Mouse (Mus musculus): ENCODE results near the gene Mybpc1. TPM values are rescaled to one million over a fixed set of nuclear protein-coding genes. Genes with fewer than 3 reads are reported as not detected.

Mybpc1 gene
- polyA plus RNA-seq (2012; rRNA removed): 0.12 and 1.8 TPM in 2 replicates

DNA sequence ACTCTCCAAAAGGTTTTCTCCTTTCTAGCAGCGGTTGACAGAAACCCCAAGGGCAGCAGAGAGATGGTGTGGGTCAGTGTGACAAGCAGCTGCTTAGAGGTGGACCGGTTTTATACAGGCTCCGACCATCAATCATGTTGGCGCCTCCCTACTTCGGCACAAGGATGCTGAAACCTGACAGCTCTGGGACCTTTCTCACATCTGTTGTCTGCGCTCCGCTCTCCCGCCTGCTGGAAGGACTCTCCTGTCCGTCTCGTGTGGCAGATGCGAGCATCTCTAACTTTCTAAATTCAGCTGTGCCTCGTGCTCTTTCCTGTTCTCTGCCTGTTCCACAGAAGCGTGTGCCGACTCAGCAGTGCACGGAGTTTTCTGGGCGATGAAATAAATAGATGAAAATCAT is at the start of gene Mybpc1:
Gene Mybpc1, minus strand, starts transcription at position 210 of the 400 bp plus-strand sequence.

DNA sequence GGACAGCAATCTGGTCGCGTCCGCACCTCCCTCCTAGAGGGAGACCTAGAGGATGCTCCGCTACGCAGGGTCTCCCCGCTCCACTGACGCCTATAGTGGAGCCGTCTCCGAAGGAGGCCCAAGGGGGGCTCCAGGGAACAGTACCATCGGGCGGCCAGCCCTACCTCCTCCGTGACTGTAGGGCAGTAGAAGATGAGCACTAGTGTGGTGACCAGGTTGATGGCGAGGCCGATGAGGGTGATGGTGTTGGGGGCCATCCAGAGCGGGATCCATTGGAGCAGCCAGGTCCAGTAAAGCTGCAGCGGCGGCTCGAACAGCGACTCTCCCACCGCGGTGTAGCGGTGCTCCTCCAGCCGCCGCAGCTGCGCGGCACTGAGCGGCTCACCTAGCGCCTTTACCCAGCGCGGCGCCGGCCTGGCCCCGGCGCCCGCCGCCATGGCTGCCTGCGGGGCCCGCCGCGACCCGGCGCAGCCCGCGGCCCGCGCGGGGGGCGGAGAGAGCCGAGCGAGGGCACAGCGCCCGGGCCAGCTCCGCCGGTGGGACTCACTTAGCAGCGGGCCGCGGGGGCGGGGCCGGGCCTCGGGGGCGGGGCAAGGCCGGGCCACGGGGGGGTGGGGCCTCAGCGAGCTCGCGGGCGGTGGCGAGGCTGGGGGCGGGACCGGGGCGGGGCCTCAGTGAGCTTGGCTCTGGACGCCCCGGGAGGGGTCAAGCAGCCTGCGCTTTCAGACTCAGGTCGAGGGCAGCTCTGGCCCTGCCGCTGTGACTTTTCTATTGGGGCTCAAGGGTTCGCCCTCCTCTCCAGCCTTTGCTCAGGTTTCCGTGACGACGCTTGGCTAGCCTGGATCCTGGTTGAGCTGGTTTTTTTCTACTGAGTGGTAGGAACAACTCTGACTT is 101.3 kb downstream of the Mybpc1 start, which contains the start of gene Chpt1:
Gene Chpt1, minus strand, starts transcription at position 653 of the 894 bp plus-strand sequence.

Other genes with a start within 250 kb of the Mybpc1 start
- gene Dram1, start 226.1 kb downstream of the Mybpc1 start, polyA plus RNA-seq (2012; rRNA removed): 0.85 and 1.4 TPM in 2 replicates
- 4.7 and 5.2 TPM in 2 replicates for gene Gnptab, start 226.0 kb downstream of the Mybpc1 start, polyA plus RNA-seq (2012; rRNA removed)
- gene Sycp3, start 145.6 kb downstream of the Mybpc1 start, polyA plus RNA-seq (2012; rRNA removed): 0.02 TPM in 2 replicates
- 0.69 and 1.1 TPM in 2 replicates for gene Chpt1, start 101.1 kb downstream of the Mybpc1 start, polyA plus RNA-seq (2012; rRNA removed)
- 3.0 and 5.4 TPM in 2 replicates for gene Spic, start 79.9 kb upstream of the Mybpc1 start, polyA plus RNA-seq (2012; rRNA removed)
- gene Arl1, start 125.7 kb upstream of the Mybpc1 start, polyA plus RNA-seq (2012; rRNA removed): 26.0 and 29.6 TPM in 2 replicates
- gene Utp20, start 221.7 kb upstream of the Mybpc1 start, polyA plus RNA-seq (2012; rRNA removed): 7.5 and 7.9 TPM in 2 replicates

Measured in liver, embryonic 14 days (tissue).